Mouse (Mus musculus) limb, embryonic 11.5 days (tissue): ENCODE results near the gene Klhl26. TPM values are rescaled to one million over a fixed set of nuclear protein-coding genes. Genes with fewer than 3 reads are reported as not detected.

ENCODE experiments used
- ATAC-seq: fragments of 200-750 bp; cut with Nextera tagmentation; 2 replicates; pipeline ENCODE4 v1.8.0; 2017; ENCODE audit warnings: low read depth; ENCODE audit not compliant: insufficient number of reproducible peaks, low FRiP score, low TSS enrichment
- DNase-seq: peaks from one replicate; pipeline ENCODE4 v3.0.0-alpha.2; 2015; ENCODE audit warnings: low spot score
- H3K27ac ChIP-seq: fragments of 300-500 bp; sonication (generic); replicated peaks from 2 replicates; pipeline ENCODE4 v1.5.1; 2014; ENCODE audit warnings: low read depth, mild to moderate bottlenecking, low read length
- H3K27me3 ChIP-seq: fragments of 300-500 bp; sonication (generic); 2 replicates; pipeline ENCODE4 v1.6.1; 2014; ENCODE audit warnings: mild to moderate bottlenecking, low read length, mixed read lengths; ENCODE audit not compliant: control insufficient read depth, insufficient read depth
- H3K36me3 ChIP-seq: fragments of 300-500 bp; sonication (generic); 2 replicates; pipeline ENCODE4 v1.6.1; 2014; ENCODE audit warnings: mild to moderate bottlenecking, low read length, moderate library complexity, mixed read lengths; ENCODE audit not compliant: control insufficient read depth, insufficient read depth
- H3K4me1 ChIP-seq: fragments of 300-500 bp; sonication (generic); 2 replicates; pipeline ENCODE4 v1.6.1; 2014; ENCODE audit warnings: low read length, mixed read lengths; ENCODE audit not compliant: control insufficient read depth, insufficient read depth
- H3K4me2 ChIP-seq: fragments of 300-500 bp; sonication (generic); 2 replicates; pipeline ENCODE4 v1.6.1; 2014; ENCODE audit warnings: low read depth, mild to moderate bottlenecking, moderate library complexity; ENCODE audit not compliant: severe bottlenecking
- H3K4me3 ChIP-seq: fragments of 300-500 bp; sonication (generic); 2 replicates; pipeline ENCODE4 v1.5.1; 2014; ENCODE audit warnings: low read depth, low read length
- H3K9ac ChIP-seq: fragments of 300-500 bp; sonication (generic); 2 replicates; pipeline ENCODE4 v1.6.1; 2014; ENCODE audit warnings: mild to moderate bottlenecking, low read length
- H3K9me3 ChIP-seq: fragments of 300-500 bp; sonication (generic); 2 replicates; pipeline ENCODE4 v1.6.1; 2016; ENCODE audit warnings: low read length; ENCODE audit not compliant: control insufficient read depth
- WGBS: fragments of 180-500 bp; shearing (Covaris S2); extraction: QIAGEN DNeasy Blood & Tissue Kit; methylation state at CpG from one replicate; pipeline ENCODE4 v1.1.7; 2014; 5-methylcytosine and 5-hydroxymethylcytosine counted together
- polyA plus RNA-seq: library from polyadenylated mRNA; unstranded; fragments of >200 nt; fragmentation: Nextera tagmentation; extraction: Ambion mirVana; gene quantifications from 2 replicates; pipeline ENCODE4 v1.2.1, GENCODE M21; 2014

Gene Klhl26
- polyA plus RNA-seq, 1 experiment from 2014 or later: 18.9 TPM

DNA sequence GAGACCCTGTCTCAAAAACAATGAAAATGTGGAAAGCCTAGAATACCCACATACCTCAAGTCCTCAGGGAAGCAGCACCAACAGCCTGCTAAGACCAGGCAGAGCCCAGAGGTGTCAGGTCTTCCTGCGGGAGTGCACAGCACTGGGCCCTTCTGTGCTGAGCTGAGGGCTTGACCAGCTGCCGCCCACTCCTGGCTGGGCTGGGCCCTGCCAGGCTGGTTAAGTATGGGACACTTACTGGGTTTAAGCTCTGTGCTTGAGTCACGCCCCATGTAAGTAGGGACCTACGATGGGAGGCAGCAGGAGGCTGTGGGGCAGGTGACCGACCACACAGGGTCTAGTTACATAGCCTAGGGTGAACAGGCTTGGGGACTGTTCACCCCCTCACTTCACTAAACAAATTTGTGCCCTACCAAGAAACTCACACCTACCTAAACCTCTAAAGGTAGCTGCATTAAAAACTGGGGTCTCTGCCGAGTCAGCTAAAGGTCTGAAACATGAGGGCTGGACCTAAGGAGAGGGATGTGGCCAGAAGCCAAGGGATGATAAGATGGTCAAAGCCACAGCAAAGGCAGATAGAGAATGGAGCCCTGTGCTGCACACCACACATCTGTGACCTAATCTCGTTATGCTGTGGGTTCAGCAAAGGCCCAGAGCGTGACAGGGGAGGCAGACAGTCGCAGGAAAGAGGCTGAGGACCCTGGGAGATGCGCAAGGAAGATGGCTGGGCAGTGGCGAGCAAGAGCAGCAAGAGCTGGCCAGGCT lies 56.7 kb downstream of the Klhl26 start:
- H3K9me3 ChIP-seq: no peaks in the 10 kb centered on the region
- ATAC-seq (no peak), DNase-seq (no peak)
- H3K27me3 ChIP-seq: no peaks in the 10 kb centered on the region
- WGBS: 83% methylated on average over 11 of the region's 11 CpGs
- no peak overlapping the region for H3K4me2 ChIP-seq
- no peak overlapping the region for H3K9ac ChIP-seq
- no peak overlapping the region for H3K4me3 ChIP-seq
- H3K27ac ChIP-seq: no peak overlapping the region
- peaks cover 20% of the 10 kb centered on the region for H3K4me1 ChIP-seq
- no peaks in the 10 kb centered on the region for H3K36me3 ChIP-seq

DNA sequence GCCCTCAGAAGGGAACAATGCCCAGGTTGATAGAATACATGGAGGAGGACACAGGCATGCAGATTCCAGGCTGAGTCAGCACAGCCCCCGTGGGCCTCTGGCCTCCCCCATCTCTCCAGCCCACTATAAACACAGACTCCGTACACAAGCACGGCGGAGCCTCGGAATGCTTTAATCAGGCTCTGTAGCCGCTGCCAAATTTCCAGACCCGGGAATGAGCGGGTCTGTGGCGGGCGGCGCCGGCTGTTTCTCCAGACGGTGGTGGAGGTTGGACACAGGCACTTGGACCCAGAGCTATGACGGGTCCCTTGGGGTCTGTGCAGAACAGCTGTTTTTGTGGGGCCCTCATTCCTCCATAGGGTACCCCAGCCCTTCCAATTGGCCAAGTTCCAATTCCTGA lies 57.8 kb downstream of the Klhl26 start:
- DNase-seq (peak; percentile 29), ATAC-seq (no peak)
- no peak overlapping the region for H3K4me3 ChIP-seq
- H3K9ac ChIP-seq: no peak overlapping the region
- 45% methylated on average over 14 of the region's 14 CpGs for whole genome bisulfite sequencing
- no peaks in the 10 kb centered on the region for H3K36me3 ChIP-seq
- no peaks in the 10 kb centered on the region for H3K27me3 ChIP-seq
- peaks cover 20% of the 10 kb centered on the region for H3K4me1 ChIP-seq
- no peak overlapping the region for H3K4me2 ChIP-seq
- no peaks in the 10 kb centered on the region for H3K9me3 ChIP-seq
- no peak overlapping the region for H3K27ac ChIP-seq

DNA sequence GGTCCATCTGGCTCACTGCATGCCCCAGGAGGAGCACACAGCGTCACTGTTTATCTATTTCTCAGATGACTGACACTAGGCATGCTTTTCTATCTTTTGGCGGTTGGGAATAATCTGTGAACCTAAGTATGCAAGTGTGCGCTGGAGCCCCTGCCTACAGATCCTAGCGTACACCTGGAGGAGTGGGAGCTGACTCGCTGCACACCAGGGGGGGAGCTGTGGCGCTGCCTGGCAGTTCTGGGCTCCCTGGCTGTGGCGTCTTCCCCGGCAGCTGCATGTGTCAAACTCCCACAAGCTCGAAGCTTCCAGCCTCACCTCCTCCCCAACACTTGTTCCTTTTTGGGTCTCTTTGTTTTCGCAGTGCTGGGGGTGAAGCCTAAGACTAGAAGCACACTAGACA lies 58.9 kb downstream of the Klhl26 start:
- ATAC-seq (no peak), DNase-seq (peak; percentile 33)
- no peak overlapping the region for H3K9ac ChIP-seq
- H3K4me1 ChIP-seq: peaks cover 20% of the 10 kb centered on the region
- no peak overlapping the region for H3K4me3 ChIP-seq
- 56% methylated on average over 10 of the region's 10 CpGs for WGBS
- H3K27ac ChIP-seq: 0 out of 2 replicates have a peak overlapping the region, but pooled peaks have one; percentile 22
- no peaks in the 10 kb centered on the region for H3K36me3 ChIP-seq
- no peaks in the 10 kb centered on the region for H3K27me3 ChIP-seq
- no peaks in the 10 kb centered on the region for H3K9me3 ChIP-seq
- H3K4me2 ChIP-seq: no peak overlapping the region

DNA sequence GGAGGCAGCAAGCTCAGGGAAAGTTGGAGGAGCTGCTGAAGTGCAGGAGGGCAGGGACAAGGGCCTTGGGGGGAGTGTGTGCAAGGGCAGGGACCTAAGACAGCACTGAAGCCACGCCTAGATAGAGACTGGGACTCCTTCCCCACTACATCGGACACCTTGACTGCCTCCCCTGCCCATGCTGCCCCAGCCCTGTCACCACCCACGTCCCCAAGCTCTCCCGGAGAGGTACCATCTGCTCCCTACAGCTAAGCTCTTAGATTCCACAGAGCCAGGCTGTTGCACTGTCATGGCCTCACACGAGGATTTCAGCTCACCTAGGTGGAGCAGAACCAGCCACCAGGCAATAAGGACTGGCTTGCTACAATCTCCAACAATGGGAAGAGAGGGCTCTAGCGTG lies 59.8 kb downstream of the Klhl26 start:
- Histone ChIP-seq H3K9me3 (no peaks in the 10 kb centered on the region), H3K4me2 (no peak overlapping the region), H3K27me3 (no peaks in the 10 kb centered on the region), H3K36me3 (no peaks in the 10 kb centered on the region), H3K27ac (no peak overlapping the region), H3K4me1 (peaks cover 20% of the 10 kb centered on the region), H3K4me3 (no peak overlapping the region), H3K9ac (no peak overlapping the region; the same call in 1 of the 2 replicates)
- 56% methylated on average over 6 of the region's 6 CpGs for WGBS
- DNase-seq (no peak), ATAC-seq (no peak)

DNA sequence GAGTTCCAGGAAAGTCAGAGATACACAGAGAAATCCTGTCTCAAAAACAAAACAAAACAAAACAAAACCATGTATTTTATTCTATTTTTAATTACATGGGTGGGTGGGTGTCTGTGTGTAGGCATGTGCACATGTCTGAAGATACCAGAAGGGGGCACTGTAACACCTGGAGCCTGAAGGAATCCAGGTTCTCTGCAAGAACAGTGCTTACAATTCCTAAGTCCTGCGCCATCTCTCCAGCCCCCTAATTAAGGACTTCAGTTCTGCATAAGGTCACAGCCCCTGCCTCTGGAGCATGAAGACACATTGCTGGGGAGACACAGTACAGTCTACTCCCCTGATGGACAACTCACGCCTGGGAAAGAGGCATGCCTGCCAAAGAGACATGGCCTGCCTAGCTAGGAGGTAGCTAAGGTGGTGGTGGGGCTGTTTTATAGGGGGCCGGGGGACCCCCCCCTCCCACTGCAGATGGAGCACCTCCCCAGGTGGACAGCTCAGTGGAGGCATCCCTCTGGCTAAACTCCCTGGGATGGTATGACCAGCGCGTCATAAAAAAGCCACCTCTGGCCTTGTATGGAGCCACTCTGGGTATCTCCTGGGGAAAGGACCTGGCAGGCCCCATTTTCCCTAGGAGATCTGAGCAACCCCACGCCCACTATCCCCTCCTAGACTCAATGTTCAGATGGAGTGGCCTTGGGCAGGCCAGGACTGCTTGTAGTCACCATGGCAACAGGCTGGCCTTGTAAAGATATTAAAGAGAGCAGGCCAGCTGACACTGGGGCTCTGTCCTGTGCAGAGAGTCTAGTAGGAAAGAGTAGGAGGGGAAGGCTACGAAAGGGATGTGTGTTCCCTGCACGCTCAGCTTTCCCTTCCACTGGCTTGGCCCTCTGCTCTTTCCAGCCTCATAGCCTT lies 61.0 kb downstream of the Klhl26 start:
- Histone ChIP-seq H3K4me1 (peaks cover 20% of the 10 kb centered on the region), H3K4me2 (no peak overlapping the region)
- WGBS: 70% methylated on average over 8 of the region's 8 CpGs

DNA sequence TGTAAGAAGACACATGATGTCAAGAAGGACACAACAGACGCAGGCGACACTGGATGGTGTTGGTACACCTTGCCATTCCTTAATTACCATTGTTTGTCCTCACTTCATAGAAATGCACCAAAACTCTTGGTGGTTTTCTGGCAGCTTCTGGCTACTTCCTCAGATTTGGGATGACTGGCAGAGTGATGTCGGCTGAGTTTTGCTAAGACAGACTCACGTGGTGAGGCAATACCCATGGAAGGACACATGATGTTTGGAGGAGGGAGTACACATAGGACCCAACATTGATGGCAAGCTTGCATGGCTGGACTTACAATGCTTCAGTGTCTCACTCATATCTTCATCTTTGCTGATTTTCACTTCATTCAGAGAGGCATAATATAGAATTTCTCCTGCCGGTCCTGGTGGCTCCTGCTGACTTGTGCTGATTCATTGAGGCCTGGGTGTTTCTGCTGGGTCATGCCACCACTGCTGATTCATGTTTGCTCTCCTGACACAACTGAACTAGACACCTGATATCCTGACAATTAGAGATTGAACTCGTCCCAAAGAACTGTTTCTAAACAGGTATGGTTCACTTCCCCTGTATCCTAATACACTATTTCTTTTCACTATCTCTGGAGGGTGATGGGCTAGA lies 62.3 kb downstream of the Klhl26 start:
- Histone ChIP-seq H3K4me2 (no peak overlapping the region), H3K9ac (no peak overlapping the region), H3K4me3 (no peak overlapping the region), H3K36me3 (no peaks in the 10 kb centered on the region), H3K27me3 (no peaks in the 10 kb centered on the region), H3K9me3 (no peaks in the 10 kb centered on the region), H3K4me1 (peaks cover 20% of the 10 kb centered on the region), H3K27ac (no peak overlapping the region)
- ATAC-seq (no peak), DNase-seq (no peak)
- WGBS: 92% methylated on average over 6 of the region's 6 CpGs

More for the DNA sequence above, 61.0 kb downstream of the Klhl26 start:
- H3K36me3 ChIP-seq: no peaks in the 10 kb centered on the region
- DNase-seq (peak; percentile 60), ATAC-seq (peak; percentile 24)
- no peak overlapping the region for H3K27ac ChIP-seq
- H3K27me3 ChIP-seq: no peaks in the 10 kb centered on the region
- no peaks in the 10 kb centered on the region for H3K9me3 ChIP-seq
- H3K9ac ChIP-seq: peak overlapping the region; percentile 27; the same call in 1 of the 2 replicates
- no peak overlapping the region for H3K4me3 ChIP-seq

DNA sequence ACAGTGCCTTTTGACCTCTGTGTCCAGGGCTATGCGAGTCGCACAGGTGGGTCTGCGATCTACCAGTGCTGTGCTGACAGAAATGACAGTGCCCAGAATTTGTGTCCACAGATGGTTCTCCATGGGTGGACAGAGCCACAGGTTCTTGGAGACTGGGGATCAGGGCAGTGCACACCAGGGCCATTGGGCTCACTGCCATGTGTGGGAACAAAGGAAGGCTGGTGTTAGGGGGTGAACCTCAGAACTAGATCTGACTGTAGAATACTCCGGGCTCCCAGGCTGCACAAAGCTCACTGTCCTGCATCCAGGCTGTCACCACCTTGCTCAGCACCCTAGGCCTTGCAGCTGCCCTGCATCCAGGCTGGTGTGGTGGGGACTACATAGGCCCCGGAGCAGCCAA lies 66.5 kb downstream of the Klhl26 start:
- DNase-seq (no peak), ATAC-seq (no peak)
- no peak overlapping the region for H3K27ac ChIP-seq
- H3K4me2 ChIP-seq: no peak overlapping the region
- 93% methylated on average over 5 of the region's 5 CpGs for WGBS
- H3K9ac ChIP-seq: no peak overlapping the region
- peaks cover 23% of the 10 kb centered on the region for H3K4me1 ChIP-seq
- no peak overlapping the region for H3K4me3 ChIP-seq
- no peaks in the 10 kb centered on the region for H3K36me3 ChIP-seq
- H3K9me3 ChIP-seq: no peaks in the 10 kb centered on the region
- no peaks in the 10 kb centered on the region for H3K27me3 ChIP-seq

DNA sequence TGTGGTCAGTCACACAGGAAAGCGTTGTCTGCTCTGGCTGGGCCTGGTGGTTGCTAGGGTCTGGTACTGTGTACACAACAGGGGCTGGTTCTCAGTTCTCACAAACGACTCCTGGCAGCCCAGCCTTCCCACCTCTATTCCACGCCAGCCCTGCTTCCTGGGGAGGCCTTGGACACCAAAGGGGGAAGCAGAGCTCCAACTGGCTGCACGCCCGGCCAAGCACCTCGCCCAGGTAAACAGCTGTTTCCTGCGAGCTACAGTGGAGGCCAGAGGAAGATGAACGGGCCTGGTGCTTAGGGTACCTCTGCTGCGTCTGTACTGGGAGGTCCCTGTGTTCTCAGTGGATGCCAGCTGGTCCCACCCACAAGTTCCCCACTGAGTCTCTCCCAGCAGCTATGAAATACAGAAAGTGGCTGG lies 67.3 kb downstream of the Klhl26 start:
- DNase-seq (no peak), ATAC-seq (no peak)
- WGBS: 63% methylated on average over 9 of the region's 9 CpGs
- H3K27me3 ChIP-seq: no peaks in the 10 kb centered on the region
- H3K4me3 ChIP-seq: no peak overlapping the region
- H3K4me2 ChIP-seq: no peak overlapping the region
- no peak overlapping the region for H3K27ac ChIP-seq
- H3K9me3 ChIP-seq: no peaks in the 10 kb centered on the region
- H3K9ac ChIP-seq: no peak overlapping the region
- H3K4me1 ChIP-seq: peaks cover 26% of the 10 kb centered on the region
- H3K36me3 ChIP-seq: no peaks in the 10 kb centered on the region; the same call in 1 of the 2 replicates
